Mouse (Mus musculus) ZHBTc4 (cell line): ENCODE data around the gene Lipc.

Experiments used
- DNase-seq: peaks from one replicate; pipeline ENCODE4 v3.0.0-alpha.2; 2011; ENCODE audit warnings: low read depth, low spot score

The Lipc gene

GRCm38 (mm10) chr9:70914659-70915355 is 37.2 kb downstream of the Lipc start:
- DNase-seq = no peak

GRCm38 (mm10) chr9:70911163-70911562 is 40.9 kb downstream of the Lipc start:
- no peak for DNase-seq

- no peak for DNase-seq
These were observed 41.7 kb downstream of the Lipc start for GRCm38 (mm10) chr9:70910351-70910750.

GRCm38 (mm10) chr9:70902821-70903730 is 49.0 kb downstream of the Lipc start:
- DNase-seq = peak; percentile 52

GRCm38 (mm10) chr9:70894201-70894600 is 57.8 kb downstream of the Lipc start:
- no peak for DNase-seq

GRCm38 (mm10) chr9:70893526-70893925 is 58.5 kb downstream of the Lipc start:
- no peak for DNase-seq

- DNase-seq = no peak
These were observed 59.4 kb downstream of the Lipc start for GRCm38 (mm10) chr9:70892627-70893026.

- peak; percentile 84 for DNase-seq
These were observed 60.4 kb downstream of the Lipc start for GRCm38 (mm10) chr9:70891431-70892133.

- DNase-seq = peak; percentile 31
These were observed 61.3 kb downstream of the Lipc start for GRCm38 (mm10) chr9:70890736-70891135.

- no peak for DNase-seq
These were observed 63.1 kb downstream of the Lipc start for GRCm38 (mm10) chr9:70888969-70889368.

- DNase-seq = no peak
These were observed 63.5 kb downstream of the Lipc start for GRCm38 (mm10) chr9:70888556-70888955.

GRCm38 (mm10) chr9:70881982-70882381 is 70.0 kb downstream of the Lipc start:
- DNase-seq = no peak

GRCm38 (mm10) chr9:70878823-70879222 is 73.2 kb downstream of the Lipc start:
- DNase-seq = no peak

- no peak for DNase-seq
These were observed 73.9 kb downstream of the Lipc start for GRCm38 (mm10) chr9:70878157-70878556.

- no peak for DNase-seq
These were observed 76.5 kb downstream of the Lipc start for GRCm38 (mm10) chr9:70875490-70875889.

- no peak for DNase-seq
These were observed 77.0 kb downstream of the Lipc start for GRCm38 (mm10) chr9:70875059-70875458.

- no peak for DNase-seq
These were observed 79.4 kb downstream of the Lipc start for GRCm38 (mm10) chr9:70872675-70873074.

GRCm38 (mm10) chr9:70870326-70870725 is 81.7 kb downstream of the Lipc start:
- no peak for DNase-seq

- no peak for DNase-seq
These were observed 82.7 kb downstream of the Lipc start for GRCm38 (mm10) chr9:70869169-70869873.

GRCm38 (mm10) chr9:70867381-70867780 is 84.6 kb downstream of the Lipc start:
- no peak for DNase-seq

- no peak for DNase-seq
These were observed 88.0 kb downstream of the Lipc start for GRCm38 (mm10) chr9:70864039-70864438.

GRCm38 (mm10) chr9:70863299-70863698 is 88.7 kb downstream of the Lipc start:
- peak; percentile 69 for DNase-seq
